8 mouse cellular contexts compared by ENCODE assay signal in genomic region chr7:25063900-25064299, GRCm38 (mm10).
"Had no signal": no experiment of that assay in that cellular context is flagged by ENCODE, and none has a peak within 500 bp of the region (broad histone marks: within the 10 kb centered on the region; RNA-seq: fewer than 3 reads in every experiment).

No protein-coding gene starts in this region.

- DNase-seq: kidney, adult 11 months; kidney, adult 9 months; kidney, postnatal 36 days; liver; liver, embryonic 13.5 days; liver, postnatal 0 days; lung, postnatal 14 days; thymus, postnatal 4 days had no signal
